ENCODE assay signal across 18 mouse cellular contexts in genomic region chr6:116037281-116037831, GRCm38 (mm10). TPM values are rescaled to one million over a fixed set of nuclear protein-coding genes. Genes with fewer than 3 reads are reported as not detected.
DNase-seq lines count a peak whose midpoint lies in the region; ATAC-seq and TF ChIP-seq lines count a peak whose summit lies in the region.
"Had no signal": no experiment of that assay in that cellular context is flagged by ENCODE, and none has a peak within 500 bp of the region (broad histone marks: within the 10 kb centered on the region; RNA-seq: fewer than 3 reads in every experiment).

No protein-coding gene starts in this region.

- no peak for TF ChIP-seq POLR2A in cerebellum, adult 2 months (IDR thresholded peaks at IDR 0.05; ENCODE audit: borderline replicate concordance, insufficient read depth, low read length)
- TF ChIP-seq POLR2A in myocyte (IDR thresholded peaks at IDR 0.05; ENCODE audit: insufficient read length, low read depth) = no peak

- peaks cover 21% of the 10 kb centered on the region for H3K4me1 ChIP-seq in cerebellum, adult 2 months (ENCODE audit: control insufficient read depth, insufficient read depth, low read length)
- H3K4me1 ChIP-seq: forebrain, embryonic 13.5 days; hindbrain, embryonic 10.5 days; limb, embryonic 13.5 days; neural tube, embryonic 13.5 days had no signal

- no peak for ATAC-seq in monocyte, adult 5-6 weeks (replicated peaks; ENCODE audit: insufficient number of reproducible peaks, low FRiP score, low TSS enrichment, poor library complexity, severe bottlenecking)
- ATAC-seq: forebrain, embryonic 13.5 days had no signal

- H3K36me3 ChIP-seq in myocyte (ENCODE audit: control insufficient read depth, insufficient read depth) = peaks cover 10% of the 10 kb centered on the region

- peaks cover 6% of the 10 kb centered on the region for H3K79me2 ChIP-seq in myocyte (ENCODE audit: control insufficient read depth, insufficient read depth)

- no peak overlapping the region for H3K4me3 ChIP-seq in cerebellum, adult 2 months (replicated peaks; ENCODE audit: insufficient read depth, low read depth, low read length)
- no peak overlapping the region for H3K4me3 ChIP-seq in left cerebral cortex, adult 2 months
- no peak overlapping the region for H3K4me3 ChIP-seq in myocyte
- H3K4me3 ChIP-seq: forebrain, embryonic 13.5 days; hindbrain, embryonic 10.5 days; limb, embryonic 13.5 days; neural tube, embryonic 13.5 days had no signal

- H3K27me3 ChIP-seq in cerebellum, adult 2 months (ENCODE audit: control insufficient read depth, insufficient read depth, low read length) = no peaks in the 10 kb centered on the region
- H3K27me3 ChIP-seq in myocyte (ENCODE audit: control insufficient read depth, insufficient read depth, insufficient read length) = no peaks in the 10 kb centered on the region
- H3K27me3 ChIP-seq: forebrain, embryonic 13.5 days; limb, embryonic 13.5 days; neural tube, embryonic 13.5 days had no signal

- no peak overlapping the region for H3ac ChIP-seq in myocyte (ENCODE audit: control insufficient read depth, insufficient read length)

- WGBS in cerebellum, adult 2 months = 53% methylated on average over 5 of the region's 5 CpGs

- no peak for DNase-seq in cerebellum, adult 2 months
- no peak for DNase-seq in cerebellum, adult 18-20 months
- DNase-seq in left cerebral cortex, adult 2 months (ENCODE audit: extremely low spot score in 1 of 2, low spot score in 2 of 2) = no peak
- no peak for DNase-seq in left cerebral cortex, postnatal 10 days (ENCODE audit: extremely low spot score in 1 of 2, low spot score in 2 of 2)
- DNase-seq in adrenal gland, postnatal 36 days = peak; percentile 13 to 47
- DNase-seq in MN1 (ENCODE audit: low spot score) = no peak
- DNase-seq: cerebellum, postnatal 36 days; gastrocnemius, postnatal 10 days; kidney, adult 11 months; kidney, postnatal 25 days; lung, postnatal 10 days; midbrain, embryonic 14.5 days had no signal

- peak overlapping the region; percentile 28 for H3K27ac ChIP-seq in cerebellum, adult 2 months (ENCODE audit: insufficient read depth, low read length)
- peak overlapping the region; percentile 37; the same call in 1 of the 2 replicates for H3K27ac ChIP-seq in left cerebral cortex, adult 2 months
- H3K27ac ChIP-seq: forebrain, embryonic 13.5 days; hindbrain, embryonic 10.5 days; limb, embryonic 13.5 days; neural tube, embryonic 13.5 days had no signal

- intact Hi-C loops in left cerebral cortex, adult 2 months (cut with DNase I) = no loop called here
- intact Hi-C loops in left cerebral cortex, postnatal 10 days (cut with DNase I) = no loop called here

- TF ChIP-seq CTCF in cerebellum, adult 2 months (IDR thresholded peaks at IDR 0.05; ENCODE audit: borderline replicate concordance, insufficient read depth, low read depth, low read length) = no peak
- TF ChIP-seq CTCF in left cerebral cortex, adult 2 months (IDR thresholded peaks at IDR 0.05) = no peak

- H3K4me2 ChIP-seq in myocyte (ENCODE audit: low read depth) = peak overlapping the region; percentile 8
- H3K4me2 ChIP-seq: forebrain, embryonic 13.5 days; limb, embryonic 13.5 days; neural tube, embryonic 13.5 days had no signal

TF ChIP-seq in myocyte, 11 proteins besides CTCF, POLR2A, EP300 and RAD21:
- no peak for TF ChIP-seq POLR2AphosphoS2 (IDR thresholded peaks at IDR 0.05; ENCODE audit: insufficient read length, low read depth)
- TF ChIP-seq MAX (IDR thresholded peaks at IDR 0.05; ENCODE audit: low read depth) = no peak
- TF ChIP-seq TCF12 (IDR thresholded peaks at IDR 0.05; ENCODE audit: insufficient read depth, poor library complexity, severe bottlenecking) = no peak

RNA-seq across cellular contexts. Expression of gene Plxnd1, which starts 42.6 kb away (rescaled TPM):
- 24.2 and 29.4 TPM in 2 replicates for polyA plus RNA-seq in cerebellum, adult 2 months (2012; rRNA removed)
- total RNA-seq in left cerebral cortex, adult 2 months (2021) = 100 to 1,000 TPM; 127 to 131 TPM
- 100 to 1,000 TPM; 183 to 194 TPM for total RNA-seq in left cerebral cortex, postnatal 10 days (2021)
- total RNA-seq in adrenal gland, postnatal 36 days (2021) = 100 to 1,000 TPM; 140 to 167 TPM
- polyA plus RNA-seq in myocyte (2012; fragmentation: generic; extraction: Trizol) = 39.4 TPM
- total RNA-seq in monocyte, adult 5-6 weeks (2017) = 8.2 to 17.6 TPM (median 17.6 TPM) in 3 replicates

Comparison
In these comparisons a context has a peak if more than half of its experiments do, and no peak if none do; other contexts are left out.
1. DNase-seq: peak in adrenal gland, postnatal 36 days (2 of 2); none in cerebellum, adult 2 months (0 of 2), cerebellum, adult 18-20 months (0 of 2), left cerebral cortex, adult 2 months (0 of 2), left cerebral cortex, postnatal 10 days (0 of 2) and MN1 (single experiment).